Mouse (Mus musculus): ENCODE measurements at regions not wholly inside any gene's neighbourhood (a gene's known extent, or its start where the extent isn't known, plus 50 kb on each side); places are given as distances from the start of the nearest gene placed in this dataset.

DNA sequence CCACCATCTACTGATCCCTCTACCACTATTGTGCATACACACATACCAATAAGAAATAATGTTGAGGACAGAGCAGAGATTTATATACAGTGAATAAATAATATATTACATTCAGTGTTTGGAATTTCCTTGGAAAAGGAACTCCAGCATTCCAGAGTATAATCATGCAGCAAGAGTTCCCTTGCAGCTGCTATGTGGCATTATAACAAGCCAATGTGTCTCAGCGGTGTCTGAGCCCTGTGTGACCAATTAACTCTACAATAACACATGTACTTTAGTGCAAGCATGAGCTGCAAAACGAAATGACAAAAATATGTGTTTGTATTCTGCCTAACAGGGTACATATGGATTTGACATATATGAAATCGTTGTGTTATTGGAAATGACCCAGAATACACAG lies 103.5 kb downstream of the Tas2r134 start:
- Histone ChIP-seq H3K79me2 (ENCODE audit: control insufficient read depth, insufficient read depth, low read length, poor library complexity) (no peaks in the 10 kb centered on the region), H3K9me3 (replicated peaks; ENCODE audit: insufficient read depth, low read length) (no peaks in the 10 kb centered on the region), H3K4me1 (ENCODE audit: control insufficient read depth in 1 of 2, insufficient read depth in 2 of 2, low read length in 2 of 2) (no peaks in the 10 kb centered on the region), H3K27ac (ENCODE audit: control insufficient read depth, low read depth, low read length) (no peak overlapping the region), H3K4me3 (ENCODE audit: control insufficient read depth in 1 of 2, insufficient read depth in 1 of 2, low read depth in 2 of 2, low read length in 2 of 2) (no peak overlapping the region), H3K9ac (ENCODE audit: control insufficient read depth, low read depth, low read length, poor library complexity, severe bottlenecking) (no peak overlapping the region), H3K36me3 (ENCODE audit: control insufficient read depth in 1 of 2, insufficient read depth in 2 of 2, low read length in 2 of 2) (no peaks in the 10 kb centered on the region), H3K27me3 (ENCODE audit: control insufficient read depth in 1 of 2, insufficient read depth in 2 of 2, low read length in 2 of 2) (no peaks in the 10 kb centered on the region)
- no peak for DNase-seq (ENCODE audit: low read depth, low spot score)
- TF ChIP-seq MEF2A (IDR thresholded peaks at IDR 0.05; ENCODE audit: extremely low read depth, insufficient replicate concordance, low read depth, low read length, poor library complexity, severe bottlenecking): no peak
- TF ChIP-seq MYC (IDR thresholded peaks at IDR 0.05; ENCODE audit: low read depth, low read length): no peak
- no peak for TF ChIP-seq MAZ (IDR thresholded peaks at IDR 0.05; ENCODE audit: low read depth, low read length)
- TF ChIP-seq ETS1 (IDR thresholded peaks at IDR 0.05; ENCODE audit: low read depth, low read length): no peak
- TF ChIP-seq KAT2A (conservative IDR thresholded peaks at IDR 0.05; ENCODE audit: low read depth, low read length): no peak
- TF ChIP-seq SIN3A (IDR thresholded peaks at IDR 0.05; ENCODE audit: low read length): no peak
- no peak for TF ChIP-seq MYB (IDR thresholded peaks at IDR 0.05; ENCODE audit: low read depth, low read length)
- no peak for TF ChIP-seq EP300 (IDR thresholded peaks at IDR 0.05; ENCODE audit: low read depth in 1 of 2, low read length in 2 of 2)
- no peak for TF ChIP-seq USF2 (IDR thresholded peaks at IDR 0.05; ENCODE audit: borderline replicate concordance in 1 of 2, insufficient read depth in 1 of 2, low read depth in 1 of 2, low read length in 2 of 2)
- no peak for TF ChIP-seq ZKSCAN1 (IDR thresholded peaks at IDR 0.05; ENCODE audit: low read depth, low read length)
- no peak for TF ChIP-seq GABPA (IDR thresholded peaks at IDR 0.05; ENCODE audit: low read depth, low read length)
- TF ChIP-seq USF1 (IDR thresholded peaks at IDR 0.05; ENCODE audit: low read depth, low read length): no peak
- no peak for TF ChIP-seq ZNF384 (IDR thresholded peaks at IDR 0.05; ENCODE audit: low read depth, low read length)

DNA sequence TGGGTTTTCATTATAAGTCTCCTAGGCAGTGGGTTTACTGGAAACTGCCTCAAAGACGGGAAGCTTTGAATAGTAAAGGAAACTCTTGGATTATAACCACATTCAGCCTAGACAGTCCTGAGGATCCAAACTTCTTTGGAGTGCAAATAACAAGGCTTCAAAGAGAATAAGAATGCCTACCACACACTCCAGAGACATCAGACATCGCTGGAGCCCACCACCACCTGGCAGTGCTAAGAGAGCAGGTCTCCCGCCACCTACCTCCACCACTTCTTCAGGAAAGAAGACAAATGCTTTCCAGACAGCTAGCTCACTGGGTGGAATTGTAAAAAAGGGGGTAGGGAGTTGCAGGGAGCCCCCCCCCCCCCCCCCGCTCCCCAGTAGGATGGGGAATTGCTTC lies 104.4 kb downstream of the Tas2r134 start:
- Histone ChIP-seq H3K27me3 (ENCODE audit: control insufficient read depth in 1 of 2, insufficient read depth in 2 of 2, low read length in 2 of 2) (no peaks in the 10 kb centered on the region), H3K4me1 (ENCODE audit: control insufficient read depth in 1 of 2, insufficient read depth in 2 of 2, low read length in 2 of 2) (no peaks in the 10 kb centered on the region), H3K9me3 (replicated peaks; ENCODE audit: insufficient read depth, low read length) (no peaks in the 10 kb centered on the region), H3K79me2 (ENCODE audit: control insufficient read depth, insufficient read depth, low read length, poor library complexity) (no peaks in the 10 kb centered on the region), H3K27ac (ENCODE audit: control insufficient read depth, low read depth, low read length) (no peak overlapping the region), H3K36me3 (ENCODE audit: control insufficient read depth in 1 of 2, insufficient read depth in 2 of 2, low read length in 2 of 2) (no peaks in the 10 kb centered on the region), H3K9ac (ENCODE audit: control insufficient read depth, low read depth, low read length, poor library complexity, severe bottlenecking) (no peak overlapping the region), H3K4me3 (ENCODE audit: control insufficient read depth in 1 of 2, insufficient read depth in 1 of 2, low read depth in 2 of 2, low read length in 2 of 2) (no peak overlapping the region)
- DNase-seq (ENCODE audit: low read depth, low spot score): no peak
- TF ChIP-seq USF1 (IDR thresholded peaks at IDR 0.05; ENCODE audit: low read depth, low read length): no peak
- no peak for TF ChIP-seq USF2 (IDR thresholded peaks at IDR 0.05; ENCODE audit: borderline replicate concordance in 1 of 2, insufficient read depth in 1 of 2, low read depth in 1 of 2, low read length in 2 of 2)
- TF ChIP-seq MAZ (IDR thresholded peaks at IDR 0.05; ENCODE audit: low read depth, low read length): no peak
- TF ChIP-seq EP300 (IDR thresholded peaks at IDR 0.05; ENCODE audit: low read depth in 1 of 2, low read length in 2 of 2): no peak
- no peak for TF ChIP-seq UBTF (IDR thresholded peaks at IDR 0.05; ENCODE audit: borderline replicate concordance, insufficient read depth, low read depth, low read length)
- TF ChIP-seq MAFK (IDR thresholded peaks at IDR 0.05; ENCODE audit: borderline replicate concordance, low read depth, low read length): no peak
- no peak for TF ChIP-seq MXI1 (IDR thresholded peaks at IDR 0.05; ENCODE audit: low read depth, low read length)
- TF ChIP-seq MAX (IDR thresholded peaks at IDR 0.05; ENCODE audit: low read length): no peak
- no peak for TF ChIP-seq NELFE (IDR thresholded peaks at IDR 0.05; ENCODE audit: low read depth, low read length)
- TF ChIP-seq SMC3 (IDR thresholded peaks at IDR 0.05; ENCODE audit: low read depth, low read length): no peak
- no peak for TF ChIP-seq ZC3H11A (IDR thresholded peaks at IDR 0.05; ENCODE audit: low read depth, low read length)
- TF ChIP-seq POLR2AphosphoS5 (IDR thresholded peaks at IDR 0.05; ENCODE audit: borderline replicate concordance, low read depth, low read length): no peak
- no peak for TF ChIP-seq ZKSCAN1 (IDR thresholded peaks at IDR 0.05; ENCODE audit: low read depth, low read length)
- TF ChIP-seq RCOR1 (IDR thresholded peaks at IDR 0.05; ENCODE audit: low read depth, low read length): no peak
- no peak for TF ChIP-seq POLR2A (IDR thresholded peaks at IDR 0.05; ENCODE audit: control insufficient read depth in 1 of 2, insufficient read depth in 1 of 2, low read depth in 1 of 2, low read length in 2 of 2, poor library complexity in 1 of 2)
- TF ChIP-seq ZNF384 (IDR thresholded peaks at IDR 0.05; ENCODE audit: low read depth, low read length): no peak

All from MEL (cell line).